Mouse (Mus musculus) testis, adult 2 months (tissue): Measurements from ENCODE around the gene Babam2. TPM values are rescaled to one million over a fixed set of nuclear protein-coding genes. Genes with fewer than 3 reads are reported as not detected.
"Not testable (repeated sequence)": the region's sequence is repeated elsewhere in the genome, so short reads cannot be mapped to it uniquely, and the experiment has no call there.

Source experiments
- H3K27ac ChIP-seq: fragments of 200-500 bp; 2 replicates; pipeline ENCODE4 v1.5.1; 2012; ENCODE audit warnings: low read depth, low read length; ENCODE audit not compliant: control insufficient read depth, insufficient read depth
- H3K27me3 ChIP-seq: fragments of 200-500 bp; 2 replicates; pipeline ENCODE4 v1.6.1; 2012; ENCODE audit warnings: mild to moderate bottlenecking, low read length, moderate library complexity; ENCODE audit not compliant: control insufficient read depth, insufficient read depth
- H3K36me3 ChIP-seq: fragments of 200-500 bp; 2 replicates; pipeline ENCODE4 v1.6.1; 2012; ENCODE audit warnings: mild to moderate bottlenecking, low read length; ENCODE audit not compliant: control insufficient read depth, insufficient read depth
- H3K4me1 ChIP-seq: fragments of 200-500 bp; 2 replicates; pipeline ENCODE4 v1.6.1; 2012; ENCODE audit warnings: low read length; ENCODE audit not compliant: control insufficient read depth, insufficient read depth
- H3K4me3 ChIP-seq: fragments of 200-500 bp; 2 replicates; pipeline ENCODE4 v1.5.1; 2012; ENCODE audit warnings: low read depth, mild to moderate bottlenecking, low read length, moderate library complexity, mixed read lengths; ENCODE audit not compliant: control insufficient read depth
- CTCF ChIP-seq: fragments of 200-500 bp; IDR thresholded peaks from 2 replicates; pipeline ENCODE4 v1.5.1; 2012; ENCODE audit warnings: low read depth, mild to moderate bottlenecking, inconsistent platforms, low read length, moderate library complexity; ENCODE audit not compliant: control insufficient read depth, insufficient read depth, insufficient replicate concordance
- POLR2A ChIP-seq: fragments of 200-500 bp; IDR thresholded peaks from 2 replicates; pipeline ENCODE4 v1.6.1; 2012; ENCODE audit warnings: low read depth, mild to moderate bottlenecking, inconsistent platforms, low read length, moderate library complexity; ENCODE audit not compliant: control insufficient read depth
- polyA plus RNA-seq: library from polyadenylated mRNA; depleted of rRNA; stranded (reverse); fragments of >200 nt; gene quantifications from 2 replicates; pipeline ENCODE4 v1.2.3, GENCODE M21; 2012

Gene Babam2
- polyA plus RNA-seq, 1 experiment: 38.5 TPM

DNA sequence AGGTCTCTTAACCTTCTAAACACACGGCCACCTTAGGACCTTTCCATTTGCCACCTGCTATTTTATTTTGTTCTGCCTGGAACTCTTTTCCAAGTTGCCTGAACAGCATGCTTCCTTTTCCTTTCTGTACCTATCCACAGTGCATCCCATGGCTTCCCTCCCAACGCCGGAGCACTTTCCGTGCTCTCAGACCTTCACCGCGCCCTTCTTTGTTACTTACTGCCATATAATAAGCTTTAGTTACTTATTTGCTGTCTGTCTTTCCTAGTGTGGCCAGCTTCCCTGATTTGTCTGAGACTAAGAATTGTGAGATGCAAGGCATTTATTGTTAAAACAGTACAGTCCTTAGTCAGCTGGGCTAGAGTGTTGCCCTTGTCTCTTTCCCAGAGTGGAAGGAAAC lies 94.9 kb downstream of the Babam2 start:
- TF ChIP-seq CTCF (no peak), POLR2A (no peak)
- Histone ChIP-seq H3K27ac (0 out of 2 replicates have a peak overlapping the region, but pooled peaks have one; percentile 8), H3K4me3 (no peak overlapping the region), H3K27me3 (no peaks in the 10 kb centered on the region), H3K4me1 (no peaks in the 10 kb centered on the region; the same call in 1 of the 2 replicates), H3K36me3 (no peaks in the 10 kb centered on the region)

DNA sequence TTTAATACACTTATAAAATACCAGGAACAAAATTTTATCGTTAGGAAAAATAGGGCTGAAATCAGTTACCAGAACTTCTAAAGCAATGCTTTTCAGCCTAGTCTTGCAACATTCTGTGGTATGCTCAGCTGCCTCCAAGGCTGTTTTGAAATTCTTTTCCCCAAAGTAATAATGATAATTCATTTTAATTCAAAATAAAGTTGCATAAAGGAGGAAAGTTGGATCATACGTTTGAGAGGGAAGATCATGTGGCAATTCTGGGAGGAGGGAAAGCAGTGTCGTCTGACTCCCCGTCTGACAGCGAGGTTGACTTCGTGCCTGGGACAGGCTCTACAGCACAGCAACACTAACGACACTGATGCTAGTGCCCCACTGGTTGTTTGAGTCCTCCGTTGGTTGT lies 95.4 kb downstream of the Babam2 start:
- H3K4me3 ChIP-seq: no peak overlapping the region
- no peaks in the 10 kb centered on the region for H3K27me3 ChIP-seq
- H3K4me1 ChIP-seq: no peaks in the 10 kb centered on the region; the same call in 1 of the 2 replicates
- H3K27ac ChIP-seq: no peak overlapping the region
- H3K36me3 ChIP-seq: no peaks in the 10 kb centered on the region
- TF ChIP-seq POLR2A: no peak
- no peak for TF ChIP-seq CTCF

DNA sequence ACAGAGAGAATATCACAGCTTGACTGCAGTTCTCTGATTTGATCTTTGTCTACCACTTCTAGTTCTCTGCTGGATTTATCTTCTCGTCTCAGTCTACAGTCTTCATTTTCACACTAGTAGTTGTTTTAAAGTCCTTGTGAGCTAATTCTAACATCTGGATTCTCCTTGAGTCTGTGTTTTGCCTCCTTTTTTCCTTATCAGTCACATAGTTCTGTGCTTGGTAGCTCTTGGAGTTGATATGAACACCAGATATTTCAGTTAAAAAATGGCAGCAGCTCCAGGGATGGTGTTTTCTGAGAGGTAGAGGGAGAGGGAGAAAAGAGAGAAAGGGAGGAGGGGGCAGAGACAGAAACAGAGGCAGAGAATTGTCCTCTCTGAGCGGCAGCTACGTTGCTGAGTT lies 97.9 kb downstream of the Babam2 start:
- TF ChIP-seq POLR2A (no peak), CTCF (no peak)
- H3K36me3 ChIP-seq: no peaks in the 10 kb centered on the region

DNA sequence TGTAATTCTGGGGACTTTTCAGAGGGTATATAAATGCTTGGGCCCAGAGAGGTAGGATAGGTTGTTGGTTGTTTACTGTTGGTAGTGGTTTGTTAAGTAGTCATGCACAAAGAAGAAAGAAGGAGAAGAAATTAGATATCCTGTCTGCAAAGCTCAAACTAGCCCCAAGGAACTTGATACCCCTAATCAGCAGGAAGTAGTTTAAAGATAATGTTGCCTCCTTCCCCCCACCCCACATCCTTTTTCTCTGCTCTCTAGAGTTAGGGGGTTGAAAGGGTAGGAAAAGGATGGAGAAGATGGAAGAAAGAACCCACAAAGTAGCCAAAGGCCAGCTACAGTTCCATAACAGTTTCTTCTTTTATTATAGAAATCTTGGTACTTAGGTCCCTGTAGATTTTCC lies 99.5 kb downstream of the Babam2 start:
- Histone ChIP-seq H3K36me3 (no peaks in the 10 kb centered on the region), H3K27me3 (no peaks in the 10 kb centered on the region), H3K27ac (no peak overlapping the region), H3K4me3 (no peak overlapping the region), H3K4me1 (no peaks in the 10 kb centered on the region)
- TF ChIP-seq POLR2A: no peak
- TF ChIP-seq CTCF: no peak

More for the DNA sequence above, 97.9 kb downstream of the Babam2 start:
- Histone ChIP-seq H3K4me3 (no peak overlapping the region), H3K4me1 (no peaks in the 10 kb centered on the region; the same call in 1 of the 2 replicates), H3K27me3 (no peaks in the 10 kb centered on the region), H3K27ac (no peak overlapping the region)

DNA sequence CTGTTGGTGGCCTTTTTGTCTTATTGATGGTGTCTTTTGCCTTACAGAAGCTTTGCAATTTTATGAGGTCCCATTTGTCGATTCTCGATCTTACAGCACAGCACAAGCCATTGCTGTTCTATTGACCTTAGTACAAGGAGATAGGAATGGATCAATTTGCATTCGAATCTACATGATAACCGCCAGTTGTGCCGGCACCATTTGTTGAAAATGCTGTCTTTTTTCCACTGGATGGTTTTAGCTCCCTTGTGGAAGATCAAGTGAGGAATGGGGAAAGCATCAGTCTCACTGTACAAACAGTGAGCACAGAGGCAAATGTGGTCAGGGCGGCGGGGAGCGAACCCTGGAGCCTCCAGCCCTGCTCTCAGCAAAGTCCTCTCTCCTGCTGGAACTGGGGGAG lies 106.7 kb downstream of the Babam2 start:
- H3K4me1 ChIP-seq, H3K4me3 ChIP-seq, H3K27me3 ChIP-seq, H3K27ac ChIP-seq, H3K36me3 ChIP-seq: not testable (repeated sequence)

DNA sequence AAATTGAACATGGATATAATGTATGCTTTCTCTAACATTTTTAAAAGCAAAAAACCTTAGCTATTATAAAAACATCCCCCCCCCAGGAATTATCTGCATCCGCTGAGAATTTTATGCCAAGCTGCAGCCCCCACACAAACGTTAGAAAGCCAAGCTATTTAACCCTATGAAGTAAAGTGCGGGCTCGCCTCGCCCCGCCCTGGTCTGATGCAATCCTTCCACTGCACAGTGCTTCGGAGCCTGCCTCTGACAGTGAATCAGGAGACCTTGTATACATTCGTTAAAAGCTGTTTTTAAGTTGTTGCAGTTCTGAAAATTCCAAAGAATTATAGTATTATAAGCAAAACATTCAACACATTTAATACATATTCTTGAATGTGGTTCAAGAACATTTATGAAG lies 107.3 kb downstream of the Babam2 start:
- Histone ChIP-seq H3K4me3 (no peak overlapping the region), H3K36me3 (no peaks in the 10 kb centered on the region), H3K27me3 (no peaks in the 10 kb centered on the region), H3K27ac (no peak overlapping the region), H3K4me1 (no peaks in the 10 kb centered on the region)
- TF ChIP-seq CTCF (no peak), POLR2A (no peak)

DNA sequence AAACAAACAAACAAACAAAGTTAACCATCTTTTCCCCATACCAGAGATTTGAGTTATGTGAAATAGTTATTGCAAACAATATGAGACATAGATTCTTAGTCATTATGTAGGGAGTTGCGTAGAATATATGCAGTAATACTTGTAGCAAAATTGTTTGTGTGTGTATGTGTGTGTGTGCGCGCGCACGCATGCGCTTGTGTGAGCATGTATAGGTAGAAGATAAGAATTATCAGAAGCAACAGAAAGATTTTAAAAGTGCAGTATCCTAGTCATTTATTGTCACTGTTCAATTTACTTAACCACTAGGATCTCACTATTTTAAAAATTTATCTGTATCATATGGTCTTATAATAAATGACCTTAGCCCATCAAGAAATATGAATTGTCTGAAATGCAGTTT lies 109.8 kb downstream of the Babam2 start:
- Histone ChIP-seq H3K36me3 (no peaks in the 10 kb centered on the region), H3K4me3 (no peak overlapping the region), H3K27ac (no peak overlapping the region), H3K4me1 (no peaks in the 10 kb centered on the region), H3K27me3 (no peaks in the 10 kb centered on the region)
- TF ChIP-seq CTCF (no peak), POLR2A (no peak)

DNA sequence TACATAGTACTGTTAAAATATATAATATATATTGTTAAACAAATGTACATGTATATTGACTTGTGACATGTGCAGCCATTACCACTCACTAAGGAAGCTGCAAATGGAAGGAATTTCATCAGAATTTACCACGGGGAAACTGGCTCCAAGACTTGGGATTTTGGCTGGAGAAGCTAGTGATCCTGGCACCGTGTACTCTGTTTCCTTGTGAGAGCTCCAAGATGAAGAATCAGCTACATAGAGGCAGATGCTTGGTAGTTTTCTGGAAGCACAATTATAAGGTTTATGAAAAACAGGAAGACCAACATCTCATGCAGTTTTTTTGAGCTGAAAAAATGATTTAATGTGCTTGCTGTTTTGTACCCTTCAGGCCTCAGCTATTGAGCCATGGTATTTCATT lies 110.8 kb downstream of the Babam2 start:
- no peaks in the 10 kb centered on the region for H3K27me3 ChIP-seq
- TF ChIP-seq POLR2A (no peak), CTCF (no peak)
- no peaks in the 10 kb centered on the region for H3K4me1 ChIP-seq
- no peak overlapping the region for H3K4me3 ChIP-seq
- H3K36me3 ChIP-seq: no peaks in the 10 kb centered on the region
- H3K27ac ChIP-seq: no peak overlapping the region
